Mouse (Mus musculus): Measurements from ENCODE around the gene Tnfrsf18.

The Tnfrsf18 gene

DNA sequence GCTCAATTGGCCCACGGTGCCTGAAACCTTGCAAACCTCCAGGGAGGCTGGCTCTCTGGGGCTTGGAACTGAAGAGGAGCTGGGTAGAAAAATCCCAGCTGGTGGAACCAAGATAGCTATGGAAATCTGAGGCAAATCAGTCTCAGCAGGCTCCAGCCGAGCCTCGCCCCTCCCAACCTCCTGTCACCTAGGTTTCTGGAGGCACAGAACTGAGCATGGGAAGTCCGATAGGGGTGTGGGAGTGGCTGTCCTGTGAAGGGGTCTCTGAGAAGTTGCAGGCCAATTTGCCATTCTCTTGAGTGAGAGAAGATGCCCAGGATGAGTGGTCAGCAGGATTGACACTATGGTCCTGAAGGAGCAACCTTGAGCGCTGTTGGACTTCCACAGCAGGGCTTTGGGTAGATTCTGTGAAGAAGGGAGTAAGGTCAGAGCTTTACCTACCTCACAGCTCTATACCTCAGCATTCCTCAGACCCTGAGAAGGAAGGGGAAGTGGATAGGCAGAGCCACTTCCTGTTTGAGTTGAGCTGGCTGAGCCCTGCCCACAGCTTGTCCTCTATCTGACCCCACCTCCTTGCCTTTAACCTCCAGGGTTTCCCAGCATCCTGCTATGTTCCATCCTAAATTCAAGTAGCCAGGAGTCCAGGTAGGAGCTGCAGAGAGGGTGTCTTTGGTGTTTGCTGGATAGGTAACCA is 41.4 kb downstream of the Tnfrsf18 start:
- no peak for ATAC-seq (ENCODE audit: insufficient number of reproducible peaks, low FRiP score, low TSS enrichment)

DNA sequence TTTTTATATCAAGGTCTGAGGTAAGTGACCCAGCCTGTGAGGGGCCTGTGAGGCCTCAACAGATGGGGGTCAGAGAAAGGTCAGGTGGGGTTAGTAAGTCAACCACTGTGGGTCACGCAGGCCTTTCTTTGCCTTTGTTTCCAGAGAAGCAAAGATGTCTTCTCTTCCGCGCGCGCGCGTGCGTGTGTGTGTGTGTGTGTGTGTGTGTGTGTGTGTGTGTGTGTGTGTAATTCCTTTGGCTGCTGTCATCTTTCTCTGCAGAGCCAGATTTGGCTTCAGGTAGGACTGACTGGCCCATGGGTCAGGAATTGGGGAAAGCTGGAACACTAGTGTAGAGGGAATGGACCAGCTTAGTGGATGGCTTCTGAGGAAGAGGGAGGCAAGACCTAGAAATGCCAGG is 43.7 kb downstream of the Tnfrsf18 start:
- no peak for ATAC-seq (ENCODE audit: insufficient number of reproducible peaks, low FRiP score, low TSS enrichment)

DNA sequence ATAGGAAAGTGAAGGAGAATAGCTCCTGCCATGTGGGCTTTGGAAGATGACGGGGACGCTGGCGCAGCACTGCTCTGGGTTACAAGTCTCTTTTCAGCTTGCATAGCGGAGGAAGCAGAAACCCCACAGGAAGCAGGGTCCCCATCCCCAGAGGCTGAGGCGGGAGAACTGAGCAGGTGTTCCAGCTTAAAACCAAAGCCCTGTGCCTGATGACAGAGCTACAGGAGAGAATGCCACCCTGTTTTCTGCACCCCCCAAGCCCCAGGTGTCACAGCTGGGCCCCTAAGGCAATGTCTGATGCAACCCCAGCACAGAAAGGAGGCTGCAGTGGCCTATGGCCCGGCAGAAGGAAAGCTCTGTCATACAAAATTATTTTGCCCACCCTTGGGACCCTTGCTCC is 44.3 kb downstream of the Tnfrsf18 start:
- ATAC-seq (ENCODE audit: insufficient number of reproducible peaks, low FRiP score, low TSS enrichment), result no peak

DNA sequence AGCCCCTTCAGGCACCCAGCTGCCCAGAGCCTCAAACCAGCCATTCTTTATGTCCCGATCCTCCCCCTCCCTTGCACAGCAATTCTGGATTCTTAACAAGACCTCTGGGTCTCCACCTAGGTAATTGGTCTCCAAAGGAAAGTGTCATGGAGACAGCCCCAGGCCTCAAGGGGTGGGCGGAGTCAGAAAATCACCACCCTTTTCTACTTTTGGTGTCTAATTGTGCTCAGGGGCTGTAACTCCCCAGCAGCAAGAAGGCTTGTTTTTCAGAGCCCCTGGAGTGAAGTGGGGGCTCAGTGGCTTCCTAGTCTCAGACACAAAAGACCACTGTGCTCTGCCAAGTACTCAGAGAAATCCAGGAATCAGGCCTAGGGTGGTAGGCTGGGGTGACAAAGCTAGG is 44.8 kb downstream of the Tnfrsf18 start:
- no peak for ATAC-seq (ENCODE audit: insufficient number of reproducible peaks, low FRiP score, low TSS enrichment)

DNA sequence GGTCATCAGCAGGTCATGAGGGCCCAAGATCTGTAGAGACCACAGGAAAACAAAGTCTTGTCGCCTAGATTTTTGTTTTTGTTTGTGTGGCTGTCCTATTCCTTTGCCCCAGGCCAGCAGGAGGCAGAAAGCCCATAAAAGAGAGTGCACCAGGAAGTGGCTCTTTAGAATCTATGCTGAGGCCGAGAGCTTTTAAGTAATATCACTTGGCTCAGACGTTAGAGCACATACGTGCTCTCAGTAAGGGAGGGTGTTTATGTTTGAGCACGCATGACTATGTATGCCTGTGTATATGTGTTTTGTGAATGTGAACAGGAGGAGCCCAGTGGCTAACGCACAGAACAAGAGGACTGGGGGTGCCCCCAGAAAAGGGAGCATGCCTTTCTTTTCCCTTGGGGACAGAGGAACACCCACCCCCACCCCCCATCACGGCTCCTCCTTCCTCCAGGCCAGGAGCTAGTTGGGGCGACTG is 51.0 kb downstream of the Tnfrsf18 start:
- ATAC-seq (ENCODE audit: insufficient number of reproducible peaks, low FRiP score, low TSS enrichment), result no peak

DNA sequence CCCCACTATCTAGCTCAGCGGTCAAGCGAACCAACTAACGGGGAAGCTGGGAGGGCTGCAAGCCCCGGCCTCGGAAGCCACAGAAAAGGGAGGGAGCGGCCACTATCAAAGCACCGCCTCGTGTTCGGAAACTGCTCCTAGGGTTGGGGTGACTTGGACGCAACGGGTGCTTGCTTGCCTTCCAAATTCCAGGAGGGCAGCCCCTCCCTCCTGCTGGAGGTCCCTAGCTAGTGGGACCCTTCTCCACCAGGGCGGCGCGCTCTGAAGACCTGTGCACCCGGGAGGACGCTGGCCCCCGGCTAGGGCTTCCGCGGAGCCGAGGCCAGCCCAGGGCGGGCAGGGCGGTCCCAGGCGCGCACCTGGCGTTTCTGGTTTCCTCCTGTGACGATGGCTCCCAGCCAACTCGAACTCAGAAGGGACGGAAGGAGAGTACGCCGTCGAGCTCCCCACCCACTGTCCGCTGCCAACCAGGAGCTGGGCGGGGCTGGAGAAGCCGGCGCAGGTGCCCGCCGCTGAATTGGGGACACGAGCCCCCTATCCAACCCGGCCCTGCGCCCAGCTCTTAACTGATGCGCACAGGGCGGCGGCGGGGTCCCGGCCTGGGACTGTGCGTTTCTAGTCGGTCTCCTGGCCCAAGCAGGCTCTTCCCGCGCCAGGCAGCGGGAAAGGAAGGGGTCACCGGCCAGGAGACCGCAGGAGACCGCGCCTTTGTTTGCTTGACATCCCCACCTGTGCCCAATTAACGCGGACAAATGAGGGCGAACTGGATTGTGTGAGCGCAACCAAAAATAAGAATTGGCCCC is 51.7 kb downstream of the Tnfrsf18 start:
- ATAC-seq (ENCODE audit: insufficient number of reproducible peaks, low FRiP score, low TSS enrichment), result no peak

Data from cerebellum, adult (tissue).